Mouse (Mus musculus) thymus, adult 2 months (tissue): Measurements from ENCODE around the gene Slc39a11.

Experiments used
- CTCF ChIP-seq: fragments of 200-500 bp; IDR thresholded peaks from 2 replicates; pipeline ENCODE4 v1.5.1; 2012; ENCODE audit warnings: mild to moderate bottlenecking, control low read depth, low read length, moderate library complexity, borderline replicate concordance; ENCODE audit not compliant: control insufficient read depth, poor library complexity, insufficient read depth; ENCODE audit errors: extremely low read depth
- POLR2A ChIP-seq: fragments of 200-500 bp; IDR thresholded peaks from 2 replicates; pipeline ENCODE4 v1.6.1; 2012; ENCODE audit warnings: mild to moderate bottlenecking, low read length, control low read depth, moderate library complexity; ENCODE audit not compliant: control insufficient read depth, poor library complexity, insufficient read depth; ENCODE audit errors: extremely low read depth

DNA sequence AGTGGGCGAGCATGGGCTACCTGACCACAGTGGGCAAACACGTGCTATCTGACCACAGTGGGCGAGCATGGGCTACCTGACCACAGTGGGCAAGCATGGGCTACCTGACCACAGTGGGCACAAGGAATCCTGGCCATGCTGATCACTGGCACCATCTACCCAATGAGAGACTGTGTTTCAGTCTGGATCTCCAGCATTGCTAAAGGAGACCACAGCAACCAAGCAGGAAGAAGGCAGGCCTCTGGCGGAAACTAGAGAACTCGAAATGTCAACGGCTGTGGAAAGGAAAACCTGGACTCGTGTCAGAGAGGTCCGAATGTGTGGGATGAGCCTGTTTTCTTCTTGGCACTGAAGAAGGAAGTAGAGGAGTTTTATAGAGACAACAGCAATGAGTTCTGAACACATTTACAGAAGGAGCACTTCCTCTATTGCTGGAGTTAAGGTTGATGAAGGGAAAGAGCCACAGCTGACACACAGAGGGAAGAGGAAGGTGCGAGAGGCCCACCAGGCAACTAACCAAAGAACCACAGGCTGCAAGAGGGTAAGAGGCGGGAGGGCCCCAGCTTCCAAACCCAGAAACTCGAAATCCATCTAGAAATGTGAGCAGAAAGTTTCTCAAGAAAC, 105.8 kb downstream of the Slc39a11 start:
- no peak for TF ChIP-seq CTCF
- TF ChIP-seq POLR2A = no peak
